Mouse (Mus musculus) CD4-positive, CD25-positive, alpha-beta regulatory T cell, adult 2 months (primary cell): ENCODE measurements around the gene Tipin.
A peak's percentile ranks its signal among the peaks of the same experiment; 100 is the strongest.
"Not testable (repeated sequence)": the region's sequence is repeated elsewhere in the genome, so short reads cannot be mapped to it uniquely, and the experiment has no call there.

Source experiments
- DNase-seq: peaks from one replicate; pipeline ENCODE4 v3.0.0-alpha.2; 2012; ENCODE audit warnings: low read depth, low spot score

Gene Tipin

DNA sequence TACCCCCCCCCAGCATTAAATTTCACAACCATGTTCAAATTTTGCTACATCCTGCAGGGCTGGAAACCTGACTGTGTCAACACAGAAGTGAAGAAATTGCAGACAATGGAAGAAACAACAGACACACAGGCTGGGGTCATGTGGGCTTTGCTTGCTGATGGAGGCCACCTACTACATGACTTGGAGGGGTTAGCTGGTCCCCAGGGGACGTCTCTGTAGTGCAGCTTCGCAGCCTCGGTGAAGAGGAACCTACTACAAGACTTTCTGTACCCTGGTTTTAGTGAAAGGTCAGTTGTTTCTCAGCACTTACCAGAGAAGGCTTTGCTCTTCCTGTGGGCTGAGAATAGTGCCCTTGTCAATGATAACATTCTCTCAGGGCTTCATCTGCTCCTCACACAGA, 10.1 kb upstream of the Tipin start:
- DNase-seq: no peak

DNA sequence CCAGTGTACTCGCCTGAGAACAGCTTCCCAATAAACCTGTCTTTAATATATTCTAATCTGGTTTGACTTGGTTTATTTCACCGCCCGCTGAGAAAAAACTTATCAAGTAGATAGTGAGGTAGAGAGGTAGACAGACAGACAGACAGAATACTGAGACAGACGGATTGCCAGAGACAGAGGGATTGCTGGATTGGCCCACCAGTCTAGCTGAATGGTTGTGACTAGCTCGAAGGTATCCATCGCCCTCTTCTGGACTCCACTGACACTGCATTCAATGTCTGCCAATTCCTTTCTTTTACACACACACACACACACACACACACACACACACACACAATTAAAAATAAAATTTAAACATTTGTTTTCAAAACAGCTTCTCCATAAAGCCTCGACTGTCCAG, 8.8 kb upstream of the Tipin start:
- DNase-seq: peak; percentile 60

DNA sequence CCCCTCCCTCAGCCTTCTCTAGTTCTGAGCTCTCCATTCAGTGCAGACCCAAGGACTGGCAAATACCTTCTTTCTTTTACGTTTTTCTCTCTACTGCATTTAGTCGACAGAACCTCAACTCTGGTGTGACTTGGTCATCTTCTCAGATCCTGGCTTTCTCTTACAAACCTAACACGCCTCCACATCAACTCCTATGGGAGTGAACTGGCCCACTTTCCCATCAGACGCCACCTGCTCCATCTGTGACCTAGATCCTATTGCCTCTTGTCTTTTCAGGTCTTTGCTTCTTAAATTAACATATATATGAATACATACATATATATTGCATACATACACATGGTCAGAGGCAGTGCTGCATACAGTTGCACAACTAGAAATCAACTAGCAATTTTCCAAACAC, 7.6 kb upstream of the Tipin start:
- no peak for DNase-seq

DNA sequence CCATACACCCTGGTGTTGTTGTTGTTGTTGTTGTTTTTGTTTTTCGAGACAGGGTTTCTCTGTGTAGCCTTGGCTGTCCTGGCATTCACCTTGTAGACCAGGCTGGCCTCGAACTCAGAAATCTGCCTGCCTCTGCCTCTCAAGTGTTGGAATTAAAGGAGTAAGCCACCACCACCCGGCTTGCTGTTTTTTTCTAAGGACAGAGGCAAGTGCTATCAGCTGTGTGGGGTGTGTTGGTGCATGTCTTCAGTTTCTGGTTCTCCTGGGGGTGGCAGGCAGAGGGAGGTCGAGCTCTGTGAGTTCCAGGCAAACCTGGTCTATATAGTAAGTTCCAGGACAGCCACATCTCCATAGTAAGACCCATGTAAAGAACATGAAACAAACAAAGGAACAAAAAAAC, 7.1 kb upstream of the Tipin start:
- no peak for DNase-seq

DNA sequence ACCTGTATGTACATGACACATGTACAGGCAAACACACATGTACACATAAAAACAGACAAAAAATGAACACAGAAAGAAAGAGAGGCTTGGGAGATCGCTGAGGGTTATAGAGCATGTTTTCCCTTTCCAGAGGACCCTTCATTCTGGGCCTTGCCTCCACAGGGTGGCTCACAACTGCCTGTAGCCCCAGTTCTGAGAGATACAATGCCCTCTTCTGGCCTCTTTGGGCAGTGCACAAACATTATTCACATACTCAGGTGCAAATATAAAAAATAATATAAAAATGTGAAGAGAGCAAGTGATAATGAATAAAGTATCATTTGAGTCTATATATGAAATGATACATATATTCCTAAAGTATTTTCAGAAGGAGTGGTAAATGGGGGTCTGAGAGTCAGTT, 6.5 kb upstream of the Tipin start:
- peak; percentile 24 for DNase-seq

DNA sequence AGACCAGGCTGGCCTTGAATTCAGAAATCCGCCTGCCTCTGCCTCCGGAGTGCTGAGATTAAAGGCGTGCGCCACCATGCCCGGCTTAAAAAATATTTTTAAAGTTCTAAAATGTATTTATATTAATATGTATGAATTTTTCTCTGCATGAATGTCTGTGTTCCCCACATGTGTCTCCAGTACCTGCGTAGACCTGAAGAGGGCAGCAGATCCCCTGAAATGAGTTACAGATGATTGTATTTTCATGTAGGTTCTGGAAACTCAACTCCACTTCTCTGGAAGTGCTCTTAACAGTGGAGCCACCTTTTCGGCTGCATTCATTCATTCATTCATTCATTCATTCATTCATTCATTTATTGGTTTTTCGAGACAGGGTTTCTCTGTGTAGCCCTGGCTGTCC, 3.7 kb upstream of the Tipin start:
- DNase-seq: peak; percentile 87

DNA sequence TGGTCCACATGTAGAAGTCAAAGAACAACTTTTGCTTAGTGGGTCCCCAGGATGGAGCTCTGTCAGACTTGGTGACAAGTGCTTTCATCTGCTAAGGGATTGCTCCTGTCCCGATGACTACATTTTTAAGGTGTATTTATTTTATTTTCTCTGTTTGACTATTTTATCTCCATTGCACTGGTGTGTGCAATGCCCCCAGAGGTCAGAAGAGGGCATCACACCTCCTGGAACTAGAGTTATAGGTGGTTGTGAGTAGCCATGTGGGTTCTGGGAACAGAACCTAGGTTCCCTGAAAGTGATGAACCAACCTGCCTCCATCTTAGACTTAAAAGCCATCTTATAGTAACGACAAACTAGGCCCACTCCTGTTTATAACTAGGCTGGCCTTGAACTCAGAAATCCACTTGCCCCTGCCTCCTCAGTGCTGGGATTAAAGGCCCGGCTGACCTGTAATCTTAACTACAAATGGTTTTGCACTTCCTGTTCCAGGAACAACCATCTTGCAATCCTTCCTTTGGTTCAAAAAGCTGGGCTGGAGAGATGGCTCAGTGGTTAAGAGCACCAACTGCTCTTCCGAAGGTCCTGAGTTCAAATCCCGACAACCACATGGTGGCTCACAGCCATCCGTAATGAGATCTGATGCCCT, 2.6 kb upstream of the Tipin start:
- DNase-seq: peak; percentile 26

DNA sequence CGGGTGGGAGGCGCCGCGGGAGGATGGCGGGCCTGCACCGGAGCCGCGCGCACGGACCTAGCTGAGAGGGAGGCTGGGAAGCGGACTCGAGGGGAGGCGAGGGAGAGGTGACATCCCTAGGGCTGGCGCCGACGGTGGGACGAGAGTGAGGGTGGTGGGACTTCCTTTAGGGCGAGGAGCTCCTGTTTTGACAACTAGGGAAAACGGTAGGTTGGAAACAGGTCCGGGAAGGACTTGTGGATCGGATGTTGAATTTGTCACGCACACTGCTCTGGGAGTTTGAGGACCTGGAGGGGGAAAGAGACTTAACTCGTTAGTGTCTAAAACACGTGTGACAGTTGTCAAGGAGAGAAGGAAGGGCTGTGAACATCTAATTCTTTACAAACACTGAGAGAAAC, 399 bp downstream of the Tipin start:
- no peak for DNase-seq

DNA sequence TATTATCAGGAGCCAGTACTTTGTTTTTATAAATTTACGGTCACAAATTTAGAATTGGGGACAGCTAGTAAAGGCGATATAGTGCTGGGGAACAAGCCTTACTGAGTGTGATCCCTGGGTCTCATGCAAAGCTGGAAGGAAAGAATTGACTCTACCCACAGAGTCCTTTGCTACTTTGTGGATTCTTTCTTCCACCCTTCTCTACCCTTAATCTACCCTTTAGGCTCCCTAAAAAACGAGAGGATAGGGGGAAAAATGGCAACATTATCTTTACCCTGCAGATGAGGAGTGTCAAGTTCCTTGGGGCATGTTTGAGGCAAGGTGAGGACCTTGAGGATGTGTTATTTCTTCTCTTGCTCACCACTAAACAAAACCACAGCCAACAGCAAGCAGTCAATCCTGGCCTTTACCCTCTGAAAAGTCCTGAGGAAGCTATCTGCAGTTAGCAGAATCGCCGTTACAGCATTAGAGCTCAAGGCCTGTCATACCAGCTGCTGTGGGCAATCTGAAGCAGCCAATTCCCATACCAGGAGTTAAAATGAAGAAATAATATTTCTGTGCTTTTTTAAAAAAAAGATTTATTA, 1.1 kb downstream of the Tipin start:
- no peak for DNase-seq

DNA sequence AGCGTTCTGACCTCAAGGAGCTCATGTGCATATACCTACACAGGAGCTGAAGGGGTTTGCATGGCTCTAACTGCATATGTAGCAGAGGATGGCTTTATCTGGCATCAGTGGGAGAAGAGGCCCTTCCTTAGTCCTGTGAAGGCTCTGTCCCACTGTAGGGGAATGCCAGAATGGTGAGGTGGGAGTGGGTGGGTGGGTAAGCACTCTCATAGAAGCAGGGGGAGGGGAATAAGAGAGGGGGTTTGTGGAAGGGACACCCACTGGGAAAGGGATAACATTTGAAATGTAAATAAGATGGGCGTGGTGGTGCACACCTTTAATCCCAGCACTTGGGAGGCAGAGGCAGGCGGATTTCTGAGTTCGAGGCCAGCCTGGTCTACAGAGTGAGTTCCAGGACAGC, 21.7 kb downstream of the Tipin start:
- not testable (repeated sequence) for DNase-seq

DNA sequence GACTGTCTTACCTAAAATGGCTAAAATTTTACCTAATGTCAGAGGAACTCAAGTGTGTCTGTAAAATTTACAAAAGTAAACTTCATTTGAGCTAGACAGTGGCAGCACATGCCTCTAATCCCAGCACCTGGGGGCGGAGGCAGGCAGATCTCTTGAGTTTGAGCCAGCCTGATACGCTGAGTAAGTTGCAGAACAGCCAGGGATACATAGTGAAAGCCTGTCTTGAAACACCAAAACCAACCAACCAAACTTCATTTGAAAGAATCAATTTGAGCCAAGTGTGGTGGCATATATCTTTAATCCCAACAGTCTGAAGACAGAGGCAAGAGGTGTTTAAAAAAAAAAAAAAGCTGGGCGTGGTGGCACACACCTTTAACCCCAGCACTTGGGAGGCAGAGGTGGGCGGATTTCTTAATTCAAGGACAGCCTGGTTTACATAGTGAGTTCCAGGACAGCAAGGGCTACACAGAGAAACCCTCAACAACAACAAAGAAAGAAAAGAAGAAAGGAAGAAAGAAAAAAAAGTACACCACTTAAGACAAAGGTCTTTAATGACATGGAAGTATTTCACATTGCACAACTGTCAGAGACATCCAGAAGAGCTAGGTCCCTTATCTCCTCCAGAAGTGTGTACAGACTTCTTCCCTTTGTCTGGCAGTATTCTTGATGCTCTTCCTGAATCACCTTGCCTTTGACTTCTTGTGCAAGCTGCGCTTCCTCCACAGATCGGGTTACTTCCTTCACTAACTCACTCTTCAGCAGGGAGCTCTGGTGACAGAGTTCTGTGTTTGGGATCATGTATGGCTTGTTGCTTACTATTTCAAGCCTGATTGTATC, 25.3 kb downstream of the Tipin start:
- DNase-seq: no peak

DNA sequence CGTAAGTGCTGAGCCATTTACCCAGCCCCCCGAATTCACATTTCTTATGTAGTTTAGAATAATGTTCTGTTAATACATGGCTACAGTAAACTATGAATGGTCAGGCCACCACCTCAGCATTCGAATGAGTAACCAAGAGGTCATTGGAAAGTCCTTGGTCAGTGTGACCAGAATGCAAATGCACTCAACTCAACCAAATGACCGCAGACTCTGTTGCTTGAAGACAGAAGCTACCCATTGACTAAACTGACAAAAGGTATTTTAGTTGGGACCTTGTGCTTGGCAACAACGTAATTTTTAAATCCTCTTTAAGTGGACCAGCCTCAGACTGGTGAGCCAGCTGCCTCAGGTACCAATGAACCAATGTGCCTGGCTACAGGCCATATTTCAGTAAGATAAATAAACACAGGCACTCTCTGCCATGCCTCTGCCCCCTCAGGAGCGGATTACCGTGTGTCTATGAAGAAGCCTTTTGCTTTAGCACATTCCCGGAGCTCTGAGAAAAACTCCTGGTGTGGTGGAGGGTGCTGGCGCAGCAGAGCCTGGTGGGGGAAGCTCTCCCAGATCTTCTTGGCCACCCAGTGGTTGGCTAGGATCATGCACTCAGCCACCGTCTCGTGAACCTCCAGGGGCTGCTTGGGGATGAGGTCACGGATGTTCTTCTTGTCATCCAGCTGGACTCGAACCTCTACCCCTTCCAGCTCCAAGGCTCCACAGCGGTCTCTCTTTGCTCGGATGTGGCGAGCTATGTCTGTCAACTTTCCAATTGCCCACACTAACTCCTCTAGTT, 29.8 kb downstream of the Tipin start:
- peak; percentile 3 for DNase-seq

DNA sequence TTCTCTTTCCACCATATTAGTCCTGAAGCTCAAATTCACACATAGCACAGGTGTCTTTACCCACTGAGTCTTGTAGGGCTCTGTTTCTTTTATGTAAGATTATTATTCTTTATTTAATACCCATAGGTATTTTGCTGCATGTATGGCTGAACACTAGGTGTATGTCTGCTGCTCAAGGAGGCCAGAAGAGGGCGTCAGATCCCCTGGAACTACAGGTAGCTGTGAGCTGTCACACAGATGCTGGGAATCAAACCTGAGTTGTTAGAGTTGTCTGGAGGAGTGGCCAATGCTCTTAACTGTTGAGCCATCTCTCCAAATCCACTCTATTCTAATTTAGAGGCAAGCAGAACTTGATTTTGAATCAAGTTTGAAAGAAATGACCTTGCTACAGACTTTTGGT, 30.7 kb downstream of the Tipin start:
- peak; percentile 12 for DNase-seq

DNA sequence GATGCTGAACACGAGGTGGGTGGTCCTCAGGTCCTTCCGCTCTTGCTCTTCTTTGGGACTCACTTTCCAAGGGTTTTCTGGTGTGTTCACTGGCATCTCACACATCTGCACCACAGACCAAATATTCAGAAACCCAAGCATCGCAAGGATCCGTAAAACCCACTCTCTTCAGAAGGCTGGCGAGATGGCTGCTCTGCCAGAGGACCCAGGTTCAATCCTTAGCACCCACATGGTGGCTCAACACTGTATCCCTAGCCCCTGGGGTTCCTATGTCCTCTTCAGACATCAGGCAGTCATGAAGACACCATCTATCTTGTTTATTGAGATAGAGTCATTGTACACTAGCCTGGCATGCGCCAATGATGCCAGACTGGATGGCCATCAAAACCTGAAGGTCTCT, 33.3 kb downstream of the Tipin start:
- DNase-seq: no peak

DNA sequence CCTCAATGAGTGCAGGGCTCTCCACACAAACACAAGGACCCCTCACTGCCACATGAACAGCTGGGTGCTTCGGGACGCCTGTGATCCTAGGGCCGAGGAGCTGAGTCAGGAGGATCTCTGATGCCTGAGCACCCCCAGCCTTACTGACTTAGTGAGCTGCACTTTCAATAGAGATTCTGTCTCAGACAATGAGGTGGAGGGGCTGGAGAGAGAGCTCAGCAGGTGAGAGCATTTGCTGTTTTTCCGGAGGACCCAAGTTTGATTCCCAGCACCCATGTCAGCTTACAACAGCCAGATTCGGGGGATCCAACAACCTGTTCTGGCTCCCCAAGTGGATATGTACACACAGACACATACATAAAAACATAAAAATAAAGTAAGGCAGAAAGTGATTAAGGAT, 35.6 kb downstream of the Tipin start:
- DNase-seq: no peak

DNA sequence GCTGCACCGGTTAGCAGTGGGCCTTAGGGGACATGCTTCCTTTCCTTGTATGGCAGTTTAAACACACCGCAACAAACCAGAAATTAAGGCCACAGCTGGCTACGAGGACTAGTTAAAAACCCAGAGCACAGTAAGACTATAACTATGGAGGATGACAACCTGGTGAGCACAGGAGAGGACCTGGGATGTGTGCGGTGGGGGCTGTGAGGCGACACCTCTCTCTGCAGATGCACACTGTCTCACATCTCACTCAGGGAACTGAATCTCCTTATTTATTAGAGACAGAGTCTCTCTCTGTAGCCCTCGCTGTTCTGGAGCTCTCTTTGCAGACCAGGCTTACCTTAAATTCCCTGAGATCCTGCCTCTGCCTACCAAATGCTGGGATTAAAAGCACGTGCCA, 42.6 kb downstream of the Tipin start:
- DNase-seq: no peak

DNA sequence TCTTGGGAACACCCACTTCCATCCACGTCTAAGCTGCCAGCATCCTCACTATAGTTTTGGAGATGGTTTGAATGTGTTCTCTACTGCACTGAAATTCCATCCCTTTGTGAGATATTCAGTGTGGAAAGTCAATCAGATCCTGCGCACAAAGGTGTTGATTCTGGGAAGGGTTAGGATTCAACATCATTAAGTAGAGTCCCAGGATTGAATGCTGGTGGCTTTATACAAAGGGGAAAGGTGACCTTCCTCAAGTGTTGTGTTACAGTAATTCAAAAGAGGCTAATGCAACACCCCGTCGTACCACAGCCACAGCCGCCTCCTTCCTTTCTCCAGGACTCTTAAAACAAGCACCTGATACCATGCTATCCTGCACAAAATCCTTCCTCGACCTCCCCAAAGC, 54.4 kb downstream of the Tipin start:
- no peak for DNase-seq

DNA sequence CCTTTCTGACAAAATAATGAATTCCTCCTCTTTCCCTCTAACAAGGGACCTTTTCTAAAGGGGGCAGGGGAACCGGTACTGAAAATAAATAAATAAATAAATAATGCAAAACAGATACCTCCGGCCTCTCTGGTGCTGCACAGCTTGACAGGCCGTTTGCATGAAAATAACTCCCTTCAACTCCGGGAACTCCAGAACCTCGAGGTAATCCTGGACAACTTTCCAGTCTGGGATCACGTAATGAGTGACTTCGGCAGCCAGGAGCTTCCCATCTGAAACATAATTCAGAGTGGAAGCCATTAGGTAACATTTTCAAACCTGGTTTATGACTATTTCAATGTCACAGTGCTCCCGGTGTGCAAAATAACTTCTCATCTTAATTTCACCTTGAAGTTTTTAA, 58.0 kb downstream of the Tipin start:
- no peak for DNase-seq

DNA sequence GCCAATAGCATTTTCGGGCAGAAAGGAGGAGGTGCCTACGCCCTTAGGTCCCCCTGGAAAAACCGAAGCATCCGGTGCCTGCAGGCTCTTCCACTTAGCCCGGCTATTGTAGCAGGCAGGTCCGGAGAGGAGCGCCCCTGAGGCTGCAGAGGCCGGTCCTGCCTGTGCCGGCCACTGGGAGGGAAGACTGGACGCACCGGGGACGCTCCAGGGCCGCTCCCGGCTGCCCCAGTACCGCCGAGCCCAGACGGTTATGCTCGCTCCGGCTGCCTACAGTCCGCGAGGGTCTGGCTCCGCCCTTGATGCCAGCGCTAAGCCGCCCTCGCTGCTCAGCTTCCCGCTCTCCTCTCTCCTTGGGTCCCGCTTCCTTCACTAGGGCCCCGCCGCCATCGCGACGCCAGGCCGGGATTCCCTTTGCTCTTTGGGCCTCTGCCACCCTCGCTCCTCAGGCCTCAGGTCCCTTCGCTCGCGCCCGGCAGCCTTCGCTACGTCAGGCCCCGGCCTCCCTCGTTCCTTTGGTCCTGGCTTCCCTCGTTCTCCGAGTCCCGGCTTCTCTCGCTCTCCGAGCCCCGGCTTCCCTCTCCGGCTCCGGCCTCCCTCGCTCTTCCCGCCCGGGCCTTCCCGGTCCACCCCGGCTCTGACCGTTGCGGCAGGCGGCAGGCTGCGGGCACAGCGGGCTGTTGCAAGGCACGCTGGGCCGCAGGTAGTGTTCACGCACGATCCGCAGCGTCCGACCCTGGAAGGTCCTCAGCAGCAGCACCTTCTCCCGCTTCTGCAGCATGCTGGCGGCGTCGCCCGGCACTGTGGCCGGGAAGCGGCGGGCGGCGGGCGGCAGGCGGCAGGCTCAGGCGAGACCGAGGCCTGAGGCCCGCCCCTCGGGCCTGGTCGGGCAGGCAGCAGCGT, 59.2 kb downstream of the Tipin start:
- peak; percentile 80 for DNase-seq

DNA sequence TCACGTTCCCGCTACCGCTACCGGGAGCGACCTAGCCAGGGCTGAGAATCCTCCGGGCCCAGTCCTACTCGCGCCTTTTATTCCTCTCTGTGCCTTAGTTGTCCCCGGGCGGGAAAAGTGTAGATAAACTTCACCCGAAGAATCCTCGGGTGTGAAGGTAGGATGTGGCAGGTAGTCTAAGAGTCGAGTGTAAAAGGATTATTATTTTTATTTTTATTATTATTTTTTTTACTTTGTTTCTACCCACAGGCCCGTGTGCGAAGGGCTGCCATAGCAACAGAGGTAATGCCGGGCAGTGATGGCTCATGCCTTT, 59.8 kb downstream of the Tipin start, which contains the start of gene Dis3l:
Gene Dis3l (minus strand): TSS at position 35 of the 313 bp plus-strand sequence.
- no peak for DNase-seq

DNA sequence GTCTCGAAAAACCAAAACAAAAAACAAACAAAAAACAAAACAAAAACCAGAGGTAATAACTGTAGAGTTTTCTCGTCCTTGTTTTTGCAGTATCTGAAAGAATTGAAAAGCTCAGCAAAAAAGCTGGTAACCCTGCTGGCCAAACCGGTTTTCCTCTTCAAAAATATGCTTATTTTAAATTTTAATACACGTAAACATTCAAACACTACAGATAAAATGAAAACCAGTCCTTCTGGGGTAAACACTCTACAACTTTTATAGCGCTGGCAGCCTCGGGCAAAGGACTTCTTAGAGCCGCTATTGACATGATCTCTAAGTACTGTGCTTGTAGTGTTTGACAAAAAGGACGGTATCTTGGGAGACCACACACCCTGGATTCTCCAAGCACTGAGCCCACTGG, 60.3 kb downstream of the Tipin start:
- no peak for DNase-seq
